Mouse (Mus musculus) kidney, postnatal 14 days (tissue): Measurements from ENCODE around the gene 4833427G06Rik.

Experiments
- DNase-seq: peaks from one replicate; pipeline ENCODE4 v3.0.0; 2022; ENCODE audit warnings: mixed read lengths

The 4833427G06Rik gene

GRCm38 (mm10) chr9:51060601-51061000 lies 41.3 kb downstream of the 4833427G06Rik start, which contains the start of gene Btg4:
Gene Btg4 (plus strand): TSS chr9:51060901.
- no peak for DNase-seq

- DNase-seq: no peak
These were observed 42.8 kb downstream of the 4833427G06Rik start for GRCm38 (mm10) chr9:51058951-51059521.

GRCm38 (mm10) chr9:51056360-51057324 lies 45.2 kb downstream of the 4833427G06Rik start:
- DNase-seq: peak; percentile 46

- peak; percentile 16 for DNase-seq
These were observed 49.7 kb downstream of the 4833427G06Rik start for GRCm38 (mm10) chr9:51052180-51052579.

GRCm38 (mm10) chr9:51042136-51042535 lies 59.7 kb downstream of the 4833427G06Rik start:
- no peak for DNase-seq

- no peak for DNase-seq
These were observed 60.3 kb downstream of the 4833427G06Rik start for GRCm38 (mm10) chr9:51041491-51041980.

GRCm38 (mm10) chr9:51032785-51033529 lies 68.9 kb downstream of the 4833427G06Rik start:
- no peak for DNase-seq

- no peak for DNase-seq
These were observed 69.6 kb downstream of the 4833427G06Rik start for GRCm38 (mm10) chr9:51032291-51032690.

- no peak for DNase-seq
These were observed 70.3 kb downstream of the 4833427G06Rik start for GRCm38 (mm10) chr9:51031603-51032002.
